Mouse (Mus musculus) limb, embryonic 13.5 days (tissue): ENCODE measurements around the gene Prrc2a. TPM values are rescaled to one million over a fixed set of nuclear protein-coding genes. Genes with fewer than 3 reads are reported as not detected.
A peak's percentile ranks its signal among the peaks of the same experiment; 100 is the strongest.

Experiments
- ATAC-seq: fragments of 200-750 bp; cut with Nextera tagmentation; 2 replicates; pipeline ENCODE4 v1.8.0; 2017; ENCODE audit warnings: low read depth, moderate number of reproducible peaks, moderate TSS enrichment; ENCODE audit not compliant: low FRiP score
- H3K27ac ChIP-seq: fragments of 300-500 bp; sonication (generic); 2 replicates; pipeline ENCODE4 v1.5.1; 2015; ENCODE audit warnings: inconsistent platforms, mild to moderate bottlenecking, moderate library complexity
- H3K27me3 ChIP-seq: fragments of 300-500 bp; sonication (generic); 2 replicates; pipeline ENCODE4 v1.6.1; 2015; ENCODE audit warnings: mild to moderate bottlenecking, inconsistent platforms
- H3K36me3 ChIP-seq: fragments of 300-500 bp; sonication (generic); 2 replicates; pipeline ENCODE4 v1.6.1; 2015; ENCODE audit warnings: inconsistent platforms, mild to moderate bottlenecking, moderate library complexity
- H3K4me1 ChIP-seq: fragments of 300-500 bp; sonication (generic); 2 replicates; pipeline ENCODE4 v1.6.1; 2015; ENCODE audit warnings: inconsistent platforms
- H3K4me2 ChIP-seq: fragments of 300-500 bp; sonication (generic); replicated peaks from 2 replicates; pipeline ENCODE4 v1.6.1; 2015; ENCODE audit warnings: inconsistent platforms, mild to moderate bottlenecking, moderate library complexity
- H3K4me3 ChIP-seq: fragments of 300-500 bp; sonication (generic); 2 replicates; pipeline ENCODE4 v1.5.1; 2015; ENCODE audit warnings: moderate library complexity, mild to moderate bottlenecking, inconsistent platforms
- H3K9ac ChIP-seq: fragments of 300-500 bp; sonication (generic); 2 replicates; pipeline ENCODE4 v1.6.1; 2015; ENCODE audit warnings: mild to moderate bottlenecking, inconsistent platforms
- H3K9me3 ChIP-seq: fragments of 300-500 bp; sonication (generic); 2 replicates; pipeline ENCODE4 v1.6.1; 2016; ENCODE audit warnings: inconsistent platforms
- WGBS: fragments of 180-500 bp; shearing (Covaris S2); methylation state at CpG from one replicate; pipeline ENCODE4 v1.1.7; 2015; 5-methylcytosine and 5-hydroxymethylcytosine counted together
- polyA plus RNA-seq: library from polyadenylated mRNA; unstranded; fragments of >200 nt; fragmentation: Nextera tagmentation; extraction: Ambion mirVana; gene quantifications from 2 replicates; pipeline ENCODE4 v1.2.1, GENCODE M21; 2015

The Prrc2a gene
- polyA plus RNA-seq: 217 and 227 TPM in 2 replicates

- Histone ChIP-seq H3K9me3 (no peaks in the 10 kb centered on the region), H3K9ac (peak within 1 kb of the TSS; percentile 100), H3K4me3 (peak within 1 kb of the TSS; percentile 100), H3K4me1 (peaks cover 33% of the 10 kb centered on the region), H3K27me3 (no peaks in the 10 kb centered on the region), H3K36me3 (peaks cover 32% of the 10 kb centered on the region), H3K27ac (peak within 1 kb of the TSS; percentile 95), H3K4me2 (peak within 1 kb of the TSS; percentile 99)
- under 1% methylated on average over 72 of the region's 89 CpGs for WGBS
- ATAC-seq: peak; percentile 98
These were observed at the start of gene Prrc2a for GRCm38 (mm10) chr17:35164568-35165450. Gene Prrc2a (minus strand): TSS chr17:35164897.

DNA sequence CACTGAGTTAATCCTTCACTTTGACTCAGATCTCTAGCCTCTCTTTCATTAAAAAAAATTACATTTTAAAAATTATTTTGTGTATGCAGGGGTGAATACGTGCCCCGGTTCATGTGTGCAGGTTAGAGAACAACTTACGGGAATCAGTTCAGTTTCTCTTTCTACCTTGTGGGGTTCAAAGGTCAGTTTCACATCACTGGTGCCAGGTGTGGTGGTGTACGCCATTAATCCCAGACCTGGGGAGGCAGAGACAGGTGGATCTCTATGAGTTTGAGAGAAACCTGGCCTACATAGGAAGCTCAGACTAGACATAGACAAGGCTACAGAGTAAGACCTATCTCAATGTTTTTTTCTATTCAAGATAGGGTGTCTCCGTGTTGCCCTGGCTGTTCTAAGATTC lies 48.4 kb upstream of the Prrc2a start:
- no peaks in the 10 kb centered on the region for H3K9me3 ChIP-seq
- 86% methylated on average over 5 of the region's 5 CpGs for WGBS
- no peaks in the 10 kb centered on the region for H3K4me1 ChIP-seq
- H3K36me3 ChIP-seq: no peaks in the 10 kb centered on the region
- no peaks in the 10 kb centered on the region for H3K27me3 ChIP-seq
- no peak for ATAC-seq
- H3K4me3 ChIP-seq: no peak overlapping the region
- H3K27ac ChIP-seq: no peak overlapping the region
- H3K4me2 ChIP-seq: no peak overlapping the region
- H3K9ac ChIP-seq: no peak overlapping the region

DNA sequence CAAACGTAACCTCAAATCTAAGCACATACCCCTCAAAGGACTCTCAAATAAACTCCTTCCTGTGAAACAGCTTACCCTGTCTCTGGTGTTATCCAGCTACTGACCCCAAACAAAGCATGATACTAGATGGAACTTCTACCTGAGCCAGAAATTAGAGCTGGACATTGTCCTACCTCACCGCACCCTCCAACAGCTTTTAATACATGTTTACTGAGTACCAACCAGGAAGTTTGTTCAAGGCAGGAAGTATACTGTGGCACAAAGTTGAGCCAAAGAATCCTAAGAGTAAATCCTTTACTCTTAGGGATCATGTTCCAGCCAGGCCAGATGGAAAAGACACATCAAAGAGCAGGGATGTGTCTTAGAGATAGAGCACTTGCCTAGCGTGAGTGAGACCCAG lies 45.9 kb upstream of the Prrc2a start:
- no peaks in the 10 kb centered on the region for H3K9me3 ChIP-seq
- H3K27ac ChIP-seq: no peak overlapping the region
- no peak for ATAC-seq
- no peak overlapping the region for H3K4me3 ChIP-seq
- H3K4me2 ChIP-seq: no peak overlapping the region
- H3K27me3 ChIP-seq: 0 out of 2 replicates have a peak, but pooled peaks cover 5% of the 10 kb centered on the region
- 57% methylated on average over 3 of the region's 3 CpGs for WGBS
- no peaks in the 10 kb centered on the region for H3K36me3 ChIP-seq
- no peaks in the 10 kb centered on the region for H3K4me1 ChIP-seq
- no peak overlapping the region for H3K9ac ChIP-seq

DNA sequence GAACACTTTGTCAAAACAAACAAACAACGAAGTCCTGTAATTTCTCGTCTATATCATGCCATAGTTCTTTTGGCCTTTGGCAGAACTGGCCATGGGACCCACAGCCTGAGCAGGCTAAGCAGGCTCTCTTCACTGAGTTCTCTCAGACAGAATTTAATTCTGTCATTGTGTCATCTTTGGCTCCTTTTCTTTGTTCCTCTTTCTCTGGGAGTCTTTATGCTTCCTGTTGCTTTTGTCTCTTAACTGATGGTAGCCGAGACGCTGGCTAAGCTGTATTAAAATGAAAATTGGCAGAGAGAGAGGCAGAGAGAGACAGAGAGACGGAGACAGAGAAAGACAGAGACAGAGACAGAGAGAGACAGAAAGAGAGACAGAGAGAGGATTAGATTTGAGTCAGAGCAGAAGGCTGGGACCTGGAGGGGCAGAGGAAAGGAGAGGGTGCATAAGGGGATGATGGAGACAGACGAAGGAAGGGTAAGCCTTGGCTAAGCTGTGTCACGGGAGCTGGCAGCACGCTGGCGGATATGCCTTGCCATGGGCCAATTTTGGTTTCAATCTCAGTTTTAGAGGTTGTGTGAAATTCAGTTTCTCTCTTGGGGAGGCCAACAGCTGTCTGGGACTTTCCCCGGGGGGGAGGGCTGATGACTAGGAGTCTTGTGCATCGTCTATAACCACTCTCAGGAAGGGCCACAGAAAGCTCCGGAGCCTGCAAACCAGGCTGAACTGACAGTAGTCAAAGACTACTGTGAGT lies 45.3 kb upstream of the Prrc2a start:
- H3K4me3 ChIP-seq: no peak overlapping the region
- no peak for ATAC-seq
- H3K36me3 ChIP-seq: no peaks in the 10 kb centered on the region
- H3K9me3 ChIP-seq: no peaks in the 10 kb centered on the region
- H3K27me3 ChIP-seq: peaks cover 11% of the 10 kb centered on the region
- no peaks in the 10 kb centered on the region for H3K4me1 ChIP-seq
- no peak overlapping the region for H3K9ac ChIP-seq
- H3K4me2 ChIP-seq: no peak overlapping the region
- H3K27ac ChIP-seq: no peak overlapping the region
- WGBS: 82% methylated on average over 12 of the region's 12 CpGs

- 54% methylated on average over 10 of the region's 10 CpGs for whole genome bisulfite sequencing
- Histone ChIP-seq H3K9me3 (no peaks in the 10 kb centered on the region), H3K36me3 (no peaks in the 10 kb centered on the region), H3K4me1 (no peaks in the 10 kb centered on the region), H3K27ac (no peak overlapping the region), H3K4me3 (no peak overlapping the region), H3K9ac (0 out of 2 replicates have a peak overlapping the region, but pooled peaks have one; percentile 13), H3K27me3 (peaks cover 56% of the 10 kb centered on the region), H3K4me2 (no peak overlapping the region)
- no peak for ATAC-seq
These were observed 40.7 kb upstream of the Prrc2a start for GRCm38 (mm10) chr17:35205380-35205769.

- WGBS: 24% methylated on average over 20 of the region's 20 CpGs
- Histone ChIP-seq H3K9me3 (no peaks in the 10 kb centered on the region), H3K4me1 (no peaks in the 10 kb centered on the region), H3K9ac (0 out of 2 replicates have a peak within 1 kb of the TSS, but pooled peaks have one; percentile 13), H3K27ac (no peak within 1 kb of the TSS), H3K4me2 (no peak within 1 kb of the TSS), H3K27me3 (peaks cover 60% of the 10 kb centered on the region), H3K36me3 (no peaks in the 10 kb centered on the region), H3K4me3 (no peak within 1 kb of the TSS)
- no peak for ATAC-seq
These were observed 40.0 kb upstream of the Prrc2a start, which contains the start of gene Lta for GRCm38 (mm10) chr17:35204494-35205379. Gene Lta (minus strand): TSS chr17:35205351.

- no peak overlapping the region for H3K9ac ChIP-seq
- peaks cover 78% of the 10 kb centered on the region for H3K27me3 ChIP-seq
- no peak overlapping the region for H3K4me3 ChIP-seq
- no peaks in the 10 kb centered on the region for H3K36me3 ChIP-seq
- H3K4me1 ChIP-seq: no peaks in the 10 kb centered on the region
- no peaks in the 10 kb centered on the region for H3K9me3 ChIP-seq
- WGBS: 70% methylated on average over 4 of the region's 4 CpGs
- H3K4me2 ChIP-seq: no peak overlapping the region
- no peak overlapping the region for H3K27ac ChIP-seq
- no peak for ATAC-seq
These were observed 37.7 kb upstream of the Prrc2a start for GRCm38 (mm10) chr17:35202442-35202841.

DNA sequence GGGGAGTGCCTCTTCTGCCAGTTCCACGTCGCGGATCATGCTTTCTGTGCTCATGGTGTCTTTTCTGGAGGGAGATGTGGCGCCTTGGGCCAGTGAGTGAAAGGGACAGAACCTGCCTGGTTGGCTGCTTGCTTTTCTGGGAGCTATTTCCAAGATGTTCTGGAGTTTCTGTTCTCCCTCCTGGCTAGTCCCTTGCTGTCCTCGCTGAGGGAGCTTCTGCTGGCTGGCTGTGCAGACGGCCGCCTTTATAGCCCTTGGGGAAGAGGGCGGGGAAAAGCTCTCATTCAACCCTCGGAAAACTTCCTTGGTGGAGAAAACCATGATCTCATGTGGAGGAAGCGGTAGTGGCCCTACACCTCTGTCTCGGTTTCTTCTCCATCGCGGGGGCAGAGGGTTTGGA lies 37.1 kb upstream of the Prrc2a start, which contains the start of gene Tnf:
Gene Tnf, minus strand, starts transcription at position 221 of the 400 bp plus-strand sequence.
- Histone ChIP-seq H3K36me3 (no peaks in the 10 kb centered on the region), H3K4me1 (no peaks in the 10 kb centered on the region), H3K27ac (no peak within 1 kb of the TSS), H3K9me3 (no peaks in the 10 kb centered on the region), H3K9ac (no peak within 1 kb of the TSS), H3K27me3 (peaks cover 84% of the 10 kb centered on the region), H3K4me3 (no peak within 1 kb of the TSS), H3K4me2 (peak within 1 kb of the TSS; percentile 25; the same call in 1 of the 2 replicates)
- WGBS: 32% methylated on average over 13 of the region's 13 CpGs
- no peak for ATAC-seq

GRCm38 (mm10) chr17:35201128-35201527 lies 36.4 kb upstream of the Prrc2a start:
- H3K36me3 ChIP-seq: no peaks in the 10 kb centered on the region
- ATAC-seq: no peak
- no peak overlapping the region for H3K4me3 ChIP-seq
- no peak overlapping the region for H3K9ac ChIP-seq
- H3K4me1 ChIP-seq: peaks cover 2% of the 10 kb centered on the region
- H3K27me3 ChIP-seq: peaks cover 89% of the 10 kb centered on the region
- 71% methylated on average over 11 of the region's 11 CpGs for WGBS
- no peak overlapping the region for H3K27ac ChIP-seq
- H3K9me3 ChIP-seq: no peaks in the 10 kb centered on the region
- no peak overlapping the region for H3K4me2 ChIP-seq

DNA sequence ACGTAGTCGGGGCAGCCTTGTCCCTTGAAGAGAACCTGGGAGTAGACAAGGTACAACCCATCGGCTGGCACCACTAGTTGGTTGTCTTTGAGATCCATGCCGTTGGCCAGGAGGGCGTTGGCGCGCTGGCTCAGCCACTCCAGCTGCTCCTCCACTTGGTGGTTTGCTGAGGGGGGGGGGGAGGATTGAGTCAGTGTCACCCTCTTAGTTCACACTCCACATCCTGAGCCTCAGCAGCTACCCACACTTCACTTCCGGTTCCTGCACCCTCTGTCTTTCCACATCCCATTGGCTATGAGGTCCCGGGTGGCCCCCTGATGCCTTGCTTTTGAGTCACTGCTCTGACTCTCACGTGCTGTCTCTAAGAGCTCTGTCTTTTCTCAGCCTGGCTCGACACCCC lies 35.7 kb upstream of the Prrc2a start:
- no peaks in the 10 kb centered on the region for H3K9me3 ChIP-seq
- no peak overlapping the region for H3K27ac ChIP-seq
- H3K4me3 ChIP-seq: no peak overlapping the region
- WGBS: 88% methylated on average over 11 of the region's 11 CpGs
- H3K27me3 ChIP-seq: peaks cover 91% of the 10 kb centered on the region
- no peak overlapping the region for H3K9ac ChIP-seq
- H3K36me3 ChIP-seq: no peaks in the 10 kb centered on the region
- ATAC-seq: no peak
- H3K4me2 ChIP-seq: no peak overlapping the region
- H3K4me1 ChIP-seq: peaks cover 9% of the 10 kb centered on the region

DNA sequence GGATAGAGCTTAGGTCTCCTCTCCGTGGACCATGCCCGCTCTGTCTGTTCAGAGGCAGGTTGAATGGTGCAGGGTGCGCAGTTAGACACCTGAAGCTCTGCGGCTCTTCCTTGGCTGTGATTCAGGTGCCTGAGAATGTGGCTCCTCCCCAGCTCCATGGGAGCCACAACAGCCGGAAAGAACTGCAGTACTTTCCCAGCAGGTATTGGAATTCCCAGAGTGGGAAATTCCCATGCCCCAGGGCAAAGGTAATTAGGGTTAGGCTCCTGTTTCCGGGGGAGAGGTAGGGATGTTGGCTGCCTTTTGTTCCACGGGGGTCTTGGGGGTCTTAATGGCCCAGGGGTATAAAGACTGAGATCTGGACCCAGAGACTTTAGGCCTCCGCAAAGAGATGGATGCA lies 34.2 kb upstream of the Prrc2a start:
- 20% methylated on average over 8 of the region's 8 CpGs for WGBS

More for the DNA sequence above, 34.2 kb upstream of the Prrc2a start:
- Histone ChIP-seq H3K27me3 (peaks cover 93% of the 10 kb centered on the region), H3K36me3 (no peaks in the 10 kb centered on the region), H3K4me1 (peaks cover 15% of the 10 kb centered on the region), H3K27ac (no peak overlapping the region), H3K9me3 (no peaks in the 10 kb centered on the region), H3K4me3 (no peak overlapping the region), H3K9ac (no peak overlapping the region), H3K4me2 (no peak overlapping the region)
- ATAC-seq: no peak
